Mouse (Mus musculus) midbrain, embryonic 14.5 days (tissue): ENCODE data around the gene 2300009A05Rik. TPM values are rescaled to one million over a fixed set of nuclear protein-coding genes. Genes with fewer than 3 reads are reported as not detected.

Experiments
- ATAC-seq: fragments of 200-750 bp; cut with Nextera tagmentation; 2 replicates; pipeline ENCODE4 v1.8.0; 2017; ENCODE audit warnings: moderate number of reproducible peaks, moderate library complexity; ENCODE audit not compliant: low FRiP score, low TSS enrichment
- DNase-seq: peaks from one replicate; pipeline ENCODE4 v3.0.0-alpha.2; 2015
- H3K27ac ChIP-seq: fragments of 300-500 bp; sonication (generic); replicated peaks from 2 replicates; pipeline ENCODE4 v1.5.1; 2014; ENCODE audit warnings: mild to moderate bottlenecking, low read depth, low read length, moderate library complexity
- H3K27me3 ChIP-seq: fragments of 300-500 bp; sonication (generic); 2 replicates; pipeline ENCODE4 v1.6.1; 2014; ENCODE audit warnings: low read length, control low read depth, mixed read lengths; ENCODE audit not compliant: control insufficient read depth, insufficient read depth
- H3K36me3 ChIP-seq: fragments of 300-500 bp; sonication (generic); 2 replicates; pipeline ENCODE4 v1.6.1; 2014; ENCODE audit warnings: low read length, control low read depth; ENCODE audit not compliant: control insufficient read depth, insufficient read depth
- H3K4me1 ChIP-seq: fragments of 300-500 bp; sonication (generic); 2 replicates; pipeline ENCODE4 v1.6.1; 2014; ENCODE audit warnings: mild to moderate bottlenecking, antibody characterized with exemption, low read length, control low read depth; ENCODE audit not compliant: control insufficient read depth, insufficient read depth
- H3K4me2 ChIP-seq: fragments of 300-500 bp; sonication (generic); 2 replicates; pipeline ENCODE4 v1.6.1; 2014; ENCODE audit warnings: mild to moderate bottlenecking, low read length, moderate library complexity
- H3K4me3 ChIP-seq: fragments of 300-500 bp; sonication (generic); replicated peaks from 2 replicates; pipeline ENCODE4 v1.5.1; 2014; ENCODE audit warnings: low read depth, low read length
- H3K9ac ChIP-seq: fragments of 300-500 bp; sonication (generic); replicated peaks from 2 replicates; pipeline ENCODE4 v1.6.1; 2014; ENCODE audit warnings: mild to moderate bottlenecking, low read length, moderate library complexity
- H3K9me3 ChIP-seq: fragments of 300-500 bp; sonication (generic); 2 replicates; pipeline ENCODE4 v1.6.1; 2016; ENCODE audit warnings: low read length, control low read depth, mixed read lengths; ENCODE audit not compliant: control insufficient read depth
- WGBS: fragments of 180-500 bp; shearing (Covaris S2); extraction: QIAGEN DNeasy Blood & Tissue Kit; methylation state at CpG from one replicate; pipeline ENCODE4 v1.1.7; 2014; 5-methylcytosine and 5-hydroxymethylcytosine counted together
- polyA plus RNA-seq: library from polyadenylated mRNA; unstranded; fragments of >200 nt; fragmentation: Nextera tagmentation; extraction: Ambion mirVana; gene quantifications from 2 replicates; pipeline ENCODE4 v1.2.1, GENCODE M21; 2014

Gene 2300009A05Rik
- polyA plus RNA-seq, 1 experiment from 2014 or later = 56.1 TPM

DNA sequence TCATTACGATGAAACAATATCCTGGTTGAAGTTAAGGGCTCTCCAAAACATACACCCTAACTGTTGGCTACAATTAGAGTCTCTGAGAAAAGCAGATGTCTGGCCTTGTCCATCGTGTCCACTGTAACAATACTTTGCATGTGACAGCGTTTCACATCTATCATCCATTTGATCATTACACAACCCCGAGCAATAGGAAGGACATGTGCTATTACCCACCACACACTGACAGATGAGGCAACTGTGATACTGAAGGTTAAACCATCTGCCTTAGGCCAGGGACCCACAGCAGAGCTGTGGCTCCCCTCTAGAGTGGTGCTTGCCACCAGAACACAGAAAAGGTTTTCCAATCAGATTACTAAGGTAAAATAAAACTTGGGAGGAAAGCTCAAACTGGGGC, 42.3 kb downstream of the 2300009A05Rik start:
- Histone ChIP-seq H3K36me3 (0 out of 2 replicates have a peak, but pooled peaks cover 5% of the 10 kb centered on the region), H3K9ac (no peak overlapping the region), H3K27me3 (no peaks in the 10 kb centered on the region), H3K27ac (no peak overlapping the region), H3K4me2 (no peak overlapping the region), H3K4me3 (no peak overlapping the region), H3K4me1 (no peaks in the 10 kb centered on the region), H3K9me3 (no peaks in the 10 kb centered on the region)
- 90% methylated on average over 4 of the region's 4 CpGs for WGBS
- ATAC-seq = no peak
- no peak for DNase-seq

DNA sequence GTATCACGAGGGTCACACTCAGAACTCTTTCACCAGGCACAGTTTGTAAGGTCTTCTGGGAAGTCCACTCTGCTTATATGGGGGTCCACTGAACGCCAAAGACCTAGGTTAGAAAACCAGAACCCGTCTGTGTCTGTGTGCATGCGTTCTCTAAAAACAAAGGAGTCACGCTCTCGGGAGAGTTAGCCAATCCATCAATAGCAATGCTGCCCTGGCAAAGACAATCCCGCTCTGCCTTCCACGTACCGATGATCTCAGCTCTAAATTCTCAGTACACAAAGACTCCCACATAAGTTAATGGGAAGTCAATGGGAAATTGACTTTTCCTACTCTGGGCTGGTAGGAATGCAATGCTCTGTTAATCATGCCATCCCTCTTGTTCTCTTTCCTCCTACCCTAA, 42.8 kb downstream of the 2300009A05Rik start:
- WGBS = 87% methylated on average over 9 of the region's 9 CpGs
- Histone ChIP-seq H3K9ac (no peak overlapping the region), H3K9me3 (no peaks in the 10 kb centered on the region), H3K27me3 (no peaks in the 10 kb centered on the region), H3K36me3 (0 out of 2 replicates have a peak, but pooled peaks cover 5% of the 10 kb centered on the region), H3K4me3 (no peak overlapping the region), H3K27ac (no peak overlapping the region), H3K4me2 (no peak overlapping the region), H3K4me1 (no peaks in the 10 kb centered on the region)
- ATAC-seq (no peak), DNase-seq (no peak)

DNA sequence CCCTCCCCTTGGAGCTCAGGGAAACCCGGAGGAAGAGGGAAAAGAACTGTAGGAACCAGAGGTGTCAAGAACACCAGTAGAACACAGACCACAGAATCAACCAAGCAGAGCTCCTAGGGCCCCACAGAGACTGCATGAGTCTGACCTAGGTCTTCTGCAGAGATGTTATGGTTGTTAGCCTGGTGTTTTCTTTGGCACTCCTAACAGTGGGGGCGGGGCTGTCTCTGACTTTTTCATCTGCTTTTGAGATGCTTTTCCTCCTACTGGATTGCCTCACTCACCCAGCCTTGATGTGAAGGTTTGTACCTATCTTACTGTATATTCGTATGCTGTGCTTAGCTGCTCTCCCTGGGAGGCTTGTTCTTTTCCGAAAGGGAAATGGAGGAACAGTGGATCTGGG, 44.9 kb downstream of the 2300009A05Rik start:
- ATAC-seq (no peak), DNase-seq (no peak)
- 0 out of 2 replicates have a peak, but pooled peaks cover 5% of the 10 kb centered on the region for H3K36me3 ChIP-seq
- no peak overlapping the region for H3K4me3 ChIP-seq
- WGBS = 89% methylated on average over 4 of the region's 4 CpGs
- no peaks in the 10 kb centered on the region for H3K4me1 ChIP-seq
- H3K9ac ChIP-seq = no peak overlapping the region
- no peak overlapping the region for H3K27ac ChIP-seq
- H3K4me2 ChIP-seq = no peak overlapping the region
- H3K27me3 ChIP-seq = no peaks in the 10 kb centered on the region
- H3K9me3 ChIP-seq = no peaks in the 10 kb centered on the region

DNA sequence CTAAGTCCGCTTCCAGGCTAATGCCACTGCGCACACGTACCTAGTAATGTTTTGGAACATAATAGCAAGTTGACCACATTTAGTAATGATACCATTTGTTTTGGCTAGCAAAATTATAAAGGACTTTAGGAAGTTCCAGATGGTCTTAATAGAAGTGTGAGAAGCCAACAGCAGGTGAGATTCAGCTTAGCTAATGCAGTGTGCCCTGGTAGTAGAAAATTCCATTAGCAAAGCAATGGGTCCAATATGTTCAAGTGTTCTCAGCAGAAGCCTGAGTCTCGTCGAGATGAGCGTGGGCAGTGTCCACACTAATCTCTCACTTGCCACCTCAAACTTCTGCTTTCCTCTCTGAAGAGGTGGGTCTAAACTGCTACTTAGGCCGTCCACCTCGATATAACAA, 49.0 kb downstream of the 2300009A05Rik start:
- no peak overlapping the region for H3K4me2 ChIP-seq
- no peak overlapping the region for H3K4me3 ChIP-seq
- 0 out of 2 replicates have a peak, but pooled peaks cover under 1% of the 10 kb centered on the region for H3K36me3 ChIP-seq
- no peaks in the 10 kb centered on the region for H3K9me3 ChIP-seq
- H3K9ac ChIP-seq = no peak overlapping the region
- H3K27ac ChIP-seq = no peak overlapping the region
- no peak for ATAC-seq
- no peak for DNase-seq
- H3K4me1 ChIP-seq = no peaks in the 10 kb centered on the region
- 93% methylated on average over 8 of the region's 8 CpGs for WGBS
- no peaks in the 10 kb centered on the region for H3K27me3 ChIP-seq

DNA sequence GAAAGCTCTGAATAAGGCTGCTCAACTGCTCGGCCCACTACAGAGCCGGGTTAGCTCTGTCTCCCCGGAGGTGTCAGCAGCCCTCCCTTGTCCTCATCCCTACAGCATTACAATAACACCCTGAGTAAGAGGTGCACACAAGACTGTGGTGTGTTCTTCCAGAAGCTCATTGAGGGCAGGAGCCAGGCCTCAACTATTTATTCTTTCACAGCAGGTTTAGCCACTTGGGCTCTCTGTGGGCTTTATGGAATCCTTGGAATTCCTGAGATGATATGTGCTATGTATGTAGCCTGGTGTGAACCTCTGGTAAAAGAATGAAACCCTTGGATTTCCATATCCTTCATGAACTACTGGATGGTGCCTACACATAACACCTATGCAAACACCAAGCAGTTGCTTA, 49.8 kb downstream of the 2300009A05Rik start:
- Histone ChIP-seq H3K4me2 (no peak overlapping the region), H3K36me3 (no peaks in the 10 kb centered on the region), H3K9ac (no peak overlapping the region), H3K4me3 (no peak overlapping the region), H3K27me3 (no peaks in the 10 kb centered on the region), H3K4me1 (no peaks in the 10 kb centered on the region), H3K27ac (no peak overlapping the region), H3K9me3 (no peaks in the 10 kb centered on the region)
- WGBS = 83% methylated on average over 3 of the region's 3 CpGs
- no peak for DNase-seq
- ATAC-seq = no peak

DNA sequence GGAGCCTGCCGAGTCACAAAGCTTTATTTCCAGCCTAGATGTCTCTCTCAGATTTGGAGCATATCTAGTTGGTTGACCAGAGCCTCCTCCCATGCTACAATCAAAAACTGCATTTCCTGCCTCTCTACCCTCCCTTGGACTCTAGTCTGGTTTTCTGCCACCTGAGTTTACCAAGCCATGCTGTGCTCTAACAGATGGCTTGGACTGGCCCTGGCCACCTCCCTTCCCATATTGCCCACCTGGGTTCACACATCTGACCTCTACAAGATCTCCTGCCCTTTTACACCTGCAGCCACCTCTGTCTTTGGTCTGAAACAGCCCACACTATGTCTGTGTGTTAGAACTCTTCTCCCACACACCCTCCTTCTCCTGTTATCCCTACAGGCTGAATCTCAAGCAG, 50.9 kb downstream of the 2300009A05Rik start:
- DNase-seq = no peak
- Histone ChIP-seq H3K36me3 (no peaks in the 10 kb centered on the region), H3K27me3 (no peaks in the 10 kb centered on the region), H3K9ac (no peak overlapping the region), H3K4me1 (no peaks in the 10 kb centered on the region), H3K27ac (no peak overlapping the region), H3K4me3 (no peak overlapping the region), H3K4me2 (no peak overlapping the region), H3K9me3 (no peaks in the 10 kb centered on the region)
- no peak for ATAC-seq
- 69% methylated on average over 1 of the region's 1 CpGs for whole genome bisulfite sequencing

DNA sequence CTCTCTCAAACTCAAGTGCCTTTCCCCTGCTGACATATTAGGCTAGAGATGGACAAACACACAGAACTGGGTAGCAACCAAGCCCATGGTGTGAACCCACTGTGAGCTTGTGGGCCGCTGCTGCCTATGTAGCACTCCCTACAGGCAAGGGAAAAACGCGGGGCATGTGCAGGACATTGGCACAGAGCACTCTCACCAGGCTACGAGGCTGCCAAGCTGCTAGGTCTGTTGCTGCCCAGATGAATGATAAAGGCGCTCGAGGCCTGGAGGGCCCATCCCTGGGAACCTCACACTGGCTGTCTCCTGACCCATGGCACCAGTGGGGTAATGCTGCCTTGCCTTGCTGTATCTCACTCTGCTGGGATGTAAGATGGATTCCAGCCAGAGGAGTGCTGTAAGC, 53.0 kb downstream of the 2300009A05Rik start:
- DNase-seq = no peak

More for the DNA sequence above, 53.0 kb downstream of the 2300009A05Rik start:
- Histone ChIP-seq H3K9ac (no peak overlapping the region), H3K9me3 (no peaks in the 10 kb centered on the region), H3K36me3 (no peaks in the 10 kb centered on the region), H3K4me3 (no peak overlapping the region), H3K4me2 (no peak overlapping the region), H3K27me3 (no peaks in the 10 kb centered on the region), H3K27ac (no peak overlapping the region), H3K4me1 (no peaks in the 10 kb centered on the region)
- 85% methylated on average over 6 of the region's 6 CpGs for WGBS
- ATAC-seq = no peak

Other genes starting within 250 kb of the 2300009A05Rik start
- 40.3 and 43.9 TPM in 2 replicates for gene Map2k5, start 21.3 kb downstream of the 2300009A05Rik start, polyA plus RNA-seq
- gene Iqch, start 203.2 kb upstream of the 2300009A05Rik start, polyA plus RNA-seq = 0.11 and 0.12 TPM in 2 replicates
- gene Aagab, start 203.4 kb upstream of the 2300009A05Rik start, polyA plus RNA-seq = 52.9 and 64.5 TPM in 2 replicates